Comparison of ENCODE assay signal across 8 mouse cellular contexts in the genomic region with DNA sequence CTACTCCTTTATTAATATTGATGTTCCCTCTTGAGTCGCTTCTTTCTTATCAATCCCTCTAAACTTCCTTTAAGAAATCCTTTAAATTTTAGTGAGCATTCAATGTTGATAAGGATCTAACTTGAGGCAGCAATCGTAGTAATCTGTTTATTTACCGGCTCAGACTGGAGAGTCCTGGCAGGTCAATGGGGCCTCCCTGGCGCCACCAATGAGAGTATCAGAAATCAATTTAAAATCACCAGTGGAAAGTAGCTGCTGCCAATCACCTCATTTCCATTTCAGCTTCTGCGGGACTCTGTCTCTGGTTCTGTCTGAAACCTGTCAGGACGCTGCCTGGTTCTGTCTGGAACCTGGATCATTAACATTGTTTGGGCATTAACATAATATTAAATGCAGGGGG. TPM values are rescaled to one million over a fixed set of nuclear protein-coding genes. Genes with fewer than 3 reads are reported as not detected.
DNase-seq lines count a peak whose midpoint lies in the region; ATAC-seq and TF ChIP-seq lines count a peak whose summit lies in the region.

No protein-coding gene starts in this region.

- TF ChIP-seq CTCF in thymus, adult 2 months (IDR thresholded peaks at IDR 0.05; ENCODE audit: borderline replicate concordance, control insufficient read depth, extremely low read depth, insufficient read depth, low read length, poor library complexity) = no peak
- no peak for TF ChIP-seq CTCF in stomach, postnatal 0 days (IDR thresholded peaks at IDR 0.05; ENCODE audit: low read depth)

- H3K4me3 ChIP-seq in thymus, adult 2 months (ENCODE audit: control insufficient read depth, insufficient read depth, low read length) = no peak overlapping the region
- peak overlapping the region; percentile 49 for H3K4me3 ChIP-seq in limb, embryonic 13.5 days
- peak overlapping the region; percentile 61 for H3K4me3 ChIP-seq in stomach, postnatal 0 days (ENCODE audit: low read depth, low read length)

- H3K9me3 ChIP-seq in limb, embryonic 13.5 days = no peaks in the 10 kb centered on the region
- H3K9me3 ChIP-seq in stomach, postnatal 0 days (ENCODE audit: control insufficient read depth, low read length) = no peaks in the 10 kb centered on the region

- DNase-seq in embryo, embryonic 9.5 days (ENCODE audit: extremely low spot score) = peak; percentile 15
- no peak for DNase-seq in embryo, embryonic 10.5 days (ENCODE audit: low spot score)
- no peak for DNase-seq in thymus, adult 2 months
- DNase-seq in thymus, postnatal 0 days (ENCODE audit: low spot score) = no peak
- no peak for DNase-seq in stomach, postnatal 0 days (ENCODE audit: low spot score)
- no peak for DNase-seq in adrenal gland, postnatal 4 days (ENCODE audit: low spot score in 2 of 2)
- no peak for DNase-seq in urinary bladder, postnatal 36 days (ENCODE audit: low spot score in 2 of 2)

- 11% methylated on average over 6 of the region's 6 CpGs for WGBS in thymus, adult 2 months
- 18% methylated on average over 6 of the region's 6 CpGs for WGBS in limb, embryonic 13.5 days
- 24% methylated on average over 6 of the region's 6 CpGs for whole genome bisulfite sequencing in stomach, postnatal 0 days

- peaks cover 4% of the 10 kb centered on the region; the same call in 1 of the 2 replicates for H3K4me1 ChIP-seq in thymus, adult 2 months (replicated peaks; ENCODE audit: control insufficient read depth, insufficient read depth, low read length)
- H3K4me1 ChIP-seq in limb, embryonic 13.5 days = peaks cover 20% of the 10 kb centered on the region
- no peaks in the 10 kb centered on the region for H3K4me1 ChIP-seq in stomach, postnatal 0 days (replicated peaks; ENCODE audit: control insufficient read depth, insufficient read depth)

- H3K27ac ChIP-seq in thymus, adult 2 months (ENCODE audit: control insufficient read depth, insufficient read depth, low read length) = peak overlapping the region; percentile 47
- H3K27ac ChIP-seq in limb, embryonic 13.5 days = no peak overlapping the region
- no peak overlapping the region for H3K27ac ChIP-seq in stomach, postnatal 0 days (replicated peaks)

- no peaks in the 10 kb centered on the region for H3K36me3 ChIP-seq in thymus, adult 2 months (ENCODE audit: control insufficient read depth, insufficient read depth, low read length)
- no peaks in the 10 kb centered on the region for H3K36me3 ChIP-seq in limb, embryonic 13.5 days
- no peaks in the 10 kb centered on the region for H3K36me3 ChIP-seq in stomach, postnatal 0 days (ENCODE audit: control insufficient read depth, insufficient read depth, low read length)

- ATAC-seq in limb, embryonic 13.5 days (ENCODE audit: low FRiP score, low read depth) = no peak
- no peak for ATAC-seq in stomach, postnatal 0 days (ENCODE audit: low FRiP score, low TSS enrichment)

- H3K9ac ChIP-seq in limb, embryonic 13.5 days = no peak overlapping the region
- no peak overlapping the region for H3K9ac ChIP-seq in stomach, postnatal 0 days (ENCODE audit: low read length)

- H3K27me3 ChIP-seq in thymus, adult 2 months (ENCODE audit: control insufficient read depth, insufficient read depth, low read length) = no peaks in the 10 kb centered on the region
- H3K27me3 ChIP-seq in limb, embryonic 13.5 days = peaks cover 5% of the 10 kb centered on the region; the same call in 1 of the 2 replicates
- no peaks in the 10 kb centered on the region for H3K27me3 ChIP-seq in stomach, postnatal 0 days (ENCODE audit: control insufficient read depth, insufficient read depth, low read length)

- TF ChIP-seq EP300 in stomach, postnatal 0 days (optimal IDR thresholded peaks at IDR 0.05) = no peak

- no peak for TF ChIP-seq POLR2A in thymus, adult 2 months (IDR thresholded peaks at IDR 0.05; ENCODE audit: control insufficient read depth, extremely low read depth, insufficient read depth, low read length, poor library complexity)

- peak overlapping the region; percentile 80 for H3K4me2 ChIP-seq in limb, embryonic 13.5 days (replicated peaks)
- H3K4me2 ChIP-seq in stomach, postnatal 0 days (replicated peaks; ENCODE audit: low read depth) = peak overlapping the region; percentile 82

RNA-seq across cellular contexts. Expression of gene Il15, which starts 1.5 kb away (rescaled TPM):
- 4.6 and 9.5 TPM in 2 replicates for polyA plus RNA-seq in thymus, adult 2 months (2012; rRNA removed)
- 10.2 and 16.4 TPM in 2 replicates for polyA plus RNA-seq in thymus, postnatal 0 days (2015; fragmentation: Nextera tagmentation; extraction: Ambion mirVana)
- 1.7 and 2.8 TPM in 2 replicates for polyA plus RNA-seq in limb, embryonic 13.5 days (2015; fragmentation: Nextera tagmentation; extraction: Ambion mirVana)
- polyA plus RNA-seq in stomach, postnatal 0 days (2015; fragmentation: Nextera tagmentation; extraction: Ambion mirVana) = 8.2 and 10.6 TPM in 2 replicates
- total RNA-seq in adrenal gland, postnatal 4 days (2021) = 10 to 100 TPM; 10.5 to 14.1 TPM
